Mouse (Mus musculus) thymus, postnatal 10 days (tissue): Measurements from ENCODE around the gene Olfr1195.
"Not testable (repeated sequence)": the region's sequence is repeated elsewhere in the genome, so short reads cannot be mapped to it uniquely, and the experiment has no call there.

Experiments used
- DNase-seq, 2 experiments: peaks; one replicate each; pipeline ENCODE4 v3.0.0; 2021; ENCODE audit warnings: low spot score in 2 of 2

Gene Olfr1195

GRCm38 (mm10) chr2:88689087-88689486 is at the start of gene Olfr1195:
Gene Olfr1195, minus strand, starts transcription at chr2:88689187.
- no peak for DNase-seq

GRCm38 (mm10) chr2:88732266-88732665 is 43.3 kb upstream of the Olfr1195 start, which contains the start of gene Olfr1197:
Gene Olfr1197, minus strand, starts transcription at chr2:88732366.
- DNase-seq = no peak

GRCm38 (mm10) chr2:88704497-88704896 is 15.5 kb upstream of the Olfr1195 start, which contains the start of gene Olfr1196:
Gene Olfr1196, minus strand, starts transcription at chr2:88704597.
- no peak for DNase-seq

GRCm38 (mm10) chr2:88675328-88675727 is 13.7 kb downstream of the Olfr1195 start, which contains the start of gene Olfr1193:
Gene Olfr1193, plus strand, starts transcription at chr2:88675628.
- DNase-seq = not testable (repeated sequence)

GRCm38 (mm10) chr2:88648209-88648608 is 40.8 kb downstream of the Olfr1195 start, which contains the start of gene Olfr1192-ps1:
Gene Olfr1192-ps1, plus strand, starts transcription at chr2:88648509.
- DNase-seq = no peak

- DNase-seq = not testable (repeated sequence)
These were observed 48.7 kb downstream of the Olfr1195 start, which contains the start of gene Olfr1191-ps1 for GRCm38 (mm10) chr2:88640242-88640641. Gene Olfr1191-ps1, plus strand, starts transcription at chr2:88640542.
